Mouse (Mus musculus) intestine, embryonic 15.5 days (tissue): Measurements from ENCODE around the gene Mospd3. TPM values are rescaled to one million over a fixed set of nuclear protein-coding genes. Genes with fewer than 3 reads are reported as not detected.
"Not testable (repeated sequence)": the region's sequence is repeated elsewhere in the genome, so short reads cannot be mapped to it uniquely, and the experiment has no call there.

Source experiments
- ATAC-seq: fragments of 200-750 bp; cut with Nextera tagmentation; 2 replicates; pipeline ENCODE4 v1.8.0; 2017; ENCODE audit warnings: moderate TSS enrichment, moderate library complexity
- H3K27ac ChIP-seq: fragments of 300-500 bp; sonication (generic); 2 replicates; pipeline ENCODE4 v1.5.1; 2015; ENCODE audit warnings: mild to moderate bottlenecking, inconsistent platforms
- H3K27me3 ChIP-seq: fragments of 300-500 bp; sonication (generic); replicated peaks from 2 replicates; pipeline ENCODE4 v1.6.1; 2015; ENCODE audit warnings: inconsistent platforms
- H3K36me3 ChIP-seq: fragments of 300-500 bp; sonication (generic); 2 replicates; pipeline ENCODE4 v1.6.1; 2015; ENCODE audit warnings: inconsistent platforms
- H3K4me1 ChIP-seq: fragments of 300-500 bp; sonication (generic); replicated peaks from 2 replicates; pipeline ENCODE4 v1.6.1; 2015; ENCODE audit warnings: inconsistent platforms
- H3K4me2 ChIP-seq: fragments of 300-500 bp; sonication (generic); replicated peaks from 2 replicates; pipeline ENCODE4 v1.6.1; 2015; ENCODE audit warnings: mild to moderate bottlenecking, inconsistent platforms
- H3K4me3 ChIP-seq: fragments of 300-500 bp; sonication (generic); replicated peaks from 2 replicates; pipeline ENCODE4 v1.5.1; 2015; ENCODE audit warnings: inconsistent platforms
- H3K9ac ChIP-seq: fragments of 300-500 bp; sonication (generic); 2 replicates; pipeline ENCODE4 v1.6.1; 2015; ENCODE audit warnings: inconsistent platforms
- H3K9me3 ChIP-seq: fragments of 300-500 bp; sonication (generic); 2 replicates; pipeline ENCODE4 v1.6.1; 2016; ENCODE audit warnings: inconsistent platforms
- WGBS: fragments of 180-500 bp; shearing (Covaris S2); methylation state at CpG from one replicate; pipeline ENCODE4 v1.1.7; 2015; 5-methylcytosine and 5-hydroxymethylcytosine counted together
- polyA plus RNA-seq: library from polyadenylated mRNA; unstranded; fragments of >200 nt; fragmentation: Nextera tagmentation; extraction: Ambion mirVana; gene quantifications from 2 replicates; pipeline ENCODE4 v1.2.1, GENCODE M21; 2015

The Mospd3 gene
- polyA plus RNA-seq, 1 experiment from 2014 or later: 24.6 TPM

DNA sequence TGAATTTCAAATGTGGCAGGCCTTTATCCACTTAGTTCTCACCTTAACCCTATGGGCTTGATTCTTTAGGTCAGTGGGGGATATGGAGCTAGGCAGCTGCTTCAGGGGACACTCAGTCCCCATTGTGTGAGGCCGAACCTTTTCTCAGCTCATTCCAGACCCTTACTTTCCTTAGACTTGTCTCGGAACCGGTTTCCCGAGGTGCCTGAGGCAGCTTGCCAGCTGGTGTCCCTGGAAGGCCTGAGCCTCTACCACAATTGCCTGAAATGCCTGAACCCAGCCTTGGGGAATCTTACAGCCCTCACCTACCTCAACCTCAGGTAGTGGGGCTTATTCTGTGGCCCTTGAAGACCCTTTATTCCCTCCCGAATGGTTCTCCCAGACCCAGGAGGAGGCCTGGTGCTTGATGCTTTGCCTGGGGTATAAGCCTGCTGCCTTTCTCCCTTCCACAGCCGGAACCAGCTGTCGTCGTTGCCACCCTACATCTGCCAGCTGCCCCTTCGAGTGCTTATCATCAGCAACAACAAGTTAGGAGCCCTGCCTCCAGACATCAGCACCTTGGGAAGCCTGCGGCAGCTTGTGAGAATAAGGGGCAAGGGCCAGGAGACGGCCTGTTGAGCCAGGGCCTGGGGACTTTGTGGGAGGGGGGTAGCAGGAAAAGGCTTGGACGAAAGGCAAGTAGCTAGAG, 32.7 kb upstream of the Mospd3 start:
- Histone ChIP-seq H3K27ac (no peak overlapping the region), H3K4me1 (peaks cover 38% of the 10 kb centered on the region), H3K9ac (no peak overlapping the region), H3K9me3 (no peaks in the 10 kb centered on the region), H3K4me3 (no peak overlapping the region), H3K36me3 (peaks cover 34% of the 10 kb centered on the region), H3K4me2 (no peak overlapping the region), H3K27me3 (no peaks in the 10 kb centered on the region)
- ATAC-seq: no peak
- 77% methylated on average over 12 of the region's 12 CpGs for WGBS

DNA sequence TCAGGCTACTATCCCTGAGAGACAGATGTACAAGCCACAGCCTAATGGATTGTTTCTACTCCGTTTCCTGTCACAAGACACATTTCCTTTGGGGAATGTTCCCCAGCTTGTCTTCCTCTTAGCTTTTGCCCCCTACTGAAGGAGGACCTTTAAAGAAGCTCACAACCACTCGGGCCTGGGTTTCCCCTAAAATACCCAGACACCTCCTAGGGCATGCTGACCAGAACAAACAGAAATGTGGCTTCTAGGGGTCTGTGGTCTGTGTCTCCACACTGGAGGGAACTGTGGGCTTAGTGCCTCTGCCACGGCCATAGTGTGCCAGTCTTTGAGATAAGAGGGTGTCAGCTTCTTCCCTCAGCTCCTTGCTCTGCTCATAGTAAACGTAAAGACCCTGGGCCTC, 30.7 kb upstream of the Mospd3 start:
- Histone ChIP-seq H3K9ac (peak overlapping the region; percentile 35), H3K4me1 (peaks cover 38% of the 10 kb centered on the region), H3K4me3 (peak overlapping the region; percentile 91; the same call in 1 of the 2 replicates), H3K27ac (peak overlapping the region; percentile 99; the same call in 1 of the 2 replicates), H3K36me3 (peaks cover 16% of the 10 kb centered on the region), H3K9me3 (no peaks in the 10 kb centered on the region), H3K27me3 (no peaks in the 10 kb centered on the region), H3K4me2 (peak overlapping the region; percentile 85)
- no peak for ATAC-seq
- 49% methylated on average over 4 of the region's 4 CpGs for WGBS

DNA sequence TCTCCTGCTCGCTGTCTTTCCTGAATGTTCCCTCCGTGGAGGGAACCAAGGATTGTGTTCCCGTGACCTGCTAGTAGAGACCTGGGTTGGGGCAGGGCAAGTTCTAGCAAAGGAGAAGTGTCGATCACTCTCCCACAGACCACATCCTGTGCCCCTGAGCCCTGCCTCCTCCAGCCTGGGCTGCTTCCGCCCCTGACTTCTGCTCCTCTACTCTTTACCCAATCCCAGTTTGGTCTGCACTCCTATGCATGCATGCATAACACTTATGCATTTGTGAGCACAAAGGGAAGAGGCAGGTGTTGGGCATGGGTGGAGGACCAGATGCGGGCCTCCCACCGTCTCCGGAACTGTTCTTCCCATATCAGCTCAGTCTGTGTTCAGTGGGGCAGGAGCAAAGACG, 30.3 kb upstream of the Mospd3 start:
- 53% methylated on average over 9 of the region's 9 CpGs for WGBS
- H3K9me3 ChIP-seq: no peaks in the 10 kb centered on the region
- no peaks in the 10 kb centered on the region for H3K27me3 ChIP-seq
- H3K4me3 ChIP-seq: peak overlapping the region; percentile 91
- peaks cover 12% of the 10 kb centered on the region for H3K36me3 ChIP-seq
- H3K4me2 ChIP-seq: peak overlapping the region; percentile 85
- peak overlapping the region; percentile 84 for H3K9ac ChIP-seq
- ATAC-seq: no peak
- H3K4me1 ChIP-seq: peaks cover 38% of the 10 kb centered on the region
- peak overlapping the region; percentile 99 for H3K27ac ChIP-seq

DNA sequence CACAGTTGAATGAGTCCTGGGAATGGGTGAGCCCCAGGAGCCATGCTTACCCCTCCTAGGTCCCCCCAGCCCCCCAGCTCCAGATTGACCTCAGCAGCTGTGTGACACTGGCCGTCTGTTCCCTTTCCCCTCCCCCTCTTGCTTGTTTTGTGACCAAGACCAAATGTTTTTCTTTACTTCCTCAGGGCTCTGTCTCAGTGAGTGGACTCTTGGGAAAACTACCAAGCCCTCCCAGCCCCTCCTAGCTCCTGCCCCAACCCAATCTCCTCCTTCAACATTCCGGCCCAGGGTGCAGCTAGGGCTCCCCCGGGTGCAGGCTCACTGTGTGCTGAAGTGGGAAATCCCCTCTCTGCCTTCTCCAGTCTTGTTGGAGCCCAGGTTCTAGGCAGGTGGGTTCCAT, 29.7 kb upstream of the Mospd3 start:
- H3K4me3 ChIP-seq: peak overlapping the region; percentile 91
- peak overlapping the region; percentile 84 for H3K9ac ChIP-seq
- peaks cover 38% of the 10 kb centered on the region for H3K4me1 ChIP-seq
- no peaks in the 10 kb centered on the region for H3K27me3 ChIP-seq
- ATAC-seq: no peak
- H3K36me3 ChIP-seq: peaks cover 8% of the 10 kb centered on the region
- peak overlapping the region; percentile 85 for H3K4me2 ChIP-seq
- H3K27ac ChIP-seq: peak overlapping the region; percentile 99
- no peaks in the 10 kb centered on the region for H3K9me3 ChIP-seq
- 10% methylated on average over 3 of the region's 3 CpGs for WGBS

DNA sequence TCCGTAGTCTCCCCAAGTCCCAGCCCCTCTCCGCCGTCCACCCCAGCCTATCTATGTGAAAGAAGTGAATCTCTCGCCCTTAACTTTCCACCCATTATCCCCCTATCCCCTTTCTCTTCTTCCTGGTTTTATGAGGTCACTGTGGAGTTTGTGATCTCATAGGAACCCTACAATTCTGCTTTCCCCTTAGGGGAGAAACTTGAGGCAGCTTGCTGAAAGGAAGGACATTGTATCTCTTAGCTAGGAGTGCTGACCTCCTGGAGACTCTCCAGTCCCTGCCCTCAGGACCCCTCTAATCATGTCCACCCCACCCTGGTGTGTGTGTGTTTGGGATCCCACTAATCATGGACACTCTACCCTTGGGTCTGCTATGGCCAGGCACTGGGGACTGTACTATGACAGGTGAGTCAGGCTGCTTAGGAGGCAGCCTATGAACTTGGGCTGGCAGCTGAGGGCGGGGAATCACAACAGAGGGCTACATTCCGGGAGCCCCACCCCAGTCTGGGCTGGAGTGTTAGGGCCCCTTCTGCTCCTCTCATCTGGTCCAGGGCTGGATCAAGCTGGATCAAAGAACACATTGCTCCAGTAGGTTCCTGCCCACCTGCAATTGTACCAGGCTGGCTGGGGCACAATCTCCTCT, 29.2 kb upstream of the Mospd3 start:
- Histone ChIP-seq H3K9me3 (no peaks in the 10 kb centered on the region), H3K4me1 (peaks cover 38% of the 10 kb centered on the region), H3K27me3 (no peaks in the 10 kb centered on the region), H3K36me3 (peaks cover 7% of the 10 kb centered on the region), H3K4me2 (peak overlapping the region; percentile 85), H3K9ac (peak overlapping the region; percentile 84), H3K27ac (peak overlapping the region; percentile 99), H3K4me3 (peak overlapping the region; percentile 91)
- 18% methylated on average over 6 of the region's 6 CpGs for WGBS
- peak; percentile 50 for ATAC-seq

DNA sequence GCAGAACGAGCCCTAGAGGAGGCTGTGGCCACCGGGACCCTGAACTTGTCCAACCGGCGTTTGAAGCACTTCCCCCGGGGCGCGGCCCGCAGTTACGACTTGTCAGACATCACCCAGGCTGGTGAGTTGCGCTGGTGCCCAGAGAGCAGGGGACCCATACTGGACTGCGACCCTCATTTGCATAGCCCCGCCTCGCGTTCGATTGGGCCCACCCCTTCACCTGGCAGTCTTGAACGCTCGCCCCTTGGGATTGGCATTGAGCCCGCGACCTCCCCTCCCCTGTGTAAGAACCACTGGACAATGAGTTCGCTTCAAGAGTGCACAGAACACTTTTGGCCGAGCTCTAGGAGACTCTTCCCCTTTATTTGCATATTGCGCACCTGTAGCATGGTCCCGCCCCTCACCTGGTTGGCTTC, 28.5 kb upstream of the Mospd3 start:
- ATAC-seq: peak; percentile 57

DNA sequence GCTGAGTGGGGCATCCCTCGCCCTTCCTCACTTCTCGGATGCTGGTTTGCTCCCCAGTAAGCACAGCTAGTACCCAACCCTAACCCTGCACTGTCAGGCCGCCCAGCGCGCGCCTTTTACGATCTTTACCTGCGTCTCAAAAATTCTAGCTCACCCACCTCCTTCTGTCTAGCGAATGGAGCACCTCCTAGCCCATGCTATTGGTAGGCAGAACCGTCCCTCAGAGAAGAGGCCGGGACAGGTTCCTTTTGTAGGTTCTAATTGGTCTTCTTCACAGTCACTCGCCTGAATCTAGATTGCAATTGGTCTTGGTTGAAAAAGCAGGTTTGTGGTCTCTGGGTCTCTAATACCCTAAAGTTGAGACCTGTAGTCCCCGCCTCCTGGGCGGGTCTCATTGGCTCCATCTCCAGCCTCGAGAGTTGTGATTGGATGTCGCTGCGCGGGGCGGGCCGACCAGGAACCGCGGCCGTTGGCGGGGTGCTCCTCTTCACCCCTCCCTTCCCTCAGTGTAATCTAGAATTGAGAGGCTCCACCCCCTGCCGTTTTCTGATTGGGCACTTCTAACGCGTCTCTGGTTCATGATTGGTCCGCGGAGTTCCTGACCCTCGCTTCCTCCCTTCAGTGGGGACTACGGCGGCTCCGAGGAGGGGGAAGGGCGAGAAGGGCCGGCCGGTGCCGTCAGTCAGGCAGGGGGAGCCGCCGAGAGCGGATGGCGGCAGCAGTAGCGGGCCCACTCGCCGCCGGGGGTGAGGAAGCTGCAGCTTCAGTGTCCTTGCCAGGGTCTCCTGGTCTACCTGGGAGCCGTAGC, 27.8 kb upstream of the Mospd3 start, which contains the start of the genes Fbxo24, Lrch4 and Gm20605:
TSS of gene Fbxo24 (minus strand) at position 505 of the 808 bp plus-strand sequence.
TSS of gene Lrch4 (plus strand) at position 624 of the 808 bp plus-strand sequence.
TSS of gene Gm20605 (plus strand) at position 678 of the 808 bp plus-strand sequence.
- peak; percentile 96 for ATAC-seq
- 0% methylated on average over 43 of the region's 46 CpGs for WGBS
- H3K27ac ChIP-seq: peak within 1 kb of the TSS; percentile 99
- H3K36me3 ChIP-seq: peaks cover 2% of the 10 kb centered on the region
- H3K4me3 ChIP-seq: peak within 1 kb of the TSS; percentile 91
- H3K9ac ChIP-seq: peak within 1 kb of the TSS; percentile 84
- no peaks in the 10 kb centered on the region for H3K9me3 ChIP-seq
- peak within 1 kb of the TSS; percentile 85 for H3K4me2 ChIP-seq
- no peaks in the 10 kb centered on the region for H3K27me3 ChIP-seq
- peaks cover 33% of the 10 kb centered on the region for H3K4me1 ChIP-seq

More for the DNA sequence above, 28.5 kb upstream of the Mospd3 start:
- Histone ChIP-seq H3K4me2 (peak overlapping the region; percentile 85), H3K9ac (peak overlapping the region; percentile 84), H3K36me3 (peaks cover 7% of the 10 kb centered on the region), H3K9me3 (no peaks in the 10 kb centered on the region), H3K4me3 (peak overlapping the region; percentile 91), H3K4me1 (peaks cover 38% of the 10 kb centered on the region), H3K27me3 (no peaks in the 10 kb centered on the region), H3K27ac (peak overlapping the region; percentile 99)
- 0% methylated on average over 23 of the region's 23 CpGs for WGBS

DNA sequence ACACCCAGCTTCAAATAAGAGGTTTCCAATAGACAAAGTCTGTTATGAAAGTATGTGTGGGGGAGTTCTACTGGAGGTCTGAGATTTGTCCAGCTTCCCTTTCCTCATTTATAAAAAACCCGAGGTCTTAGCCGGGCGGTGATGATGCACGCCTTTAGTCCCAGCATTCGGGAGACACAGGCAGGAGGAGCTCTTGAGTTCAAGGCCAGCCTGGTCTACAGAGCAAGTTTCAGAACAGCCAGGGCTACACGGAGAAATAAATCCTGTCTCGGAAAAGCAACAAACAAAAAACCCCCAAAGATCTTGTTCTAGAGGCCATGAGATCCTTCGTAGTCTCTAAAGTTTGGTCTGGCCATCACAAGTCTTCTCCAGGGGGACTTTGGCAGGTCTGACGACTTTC, 27.1 kb upstream of the Mospd3 start:
- WGBS: 2% methylated on average over 9 of the region's 9 CpGs
- no peaks in the 10 kb centered on the region for H3K27me3 ChIP-seq
- peak overlapping the region; percentile 59 for H3K9ac ChIP-seq
- peaks cover 31% of the 10 kb centered on the region for H3K4me1 ChIP-seq
- peak overlapping the region; percentile 92 for H3K27ac ChIP-seq
- peak overlapping the region; percentile 83 for H3K4me2 ChIP-seq
- ATAC-seq: no peak
- no peaks in the 10 kb centered on the region for H3K36me3 ChIP-seq
- peak overlapping the region; percentile 91 for H3K4me3 ChIP-seq
- no peaks in the 10 kb centered on the region for H3K9me3 ChIP-seq

DNA sequence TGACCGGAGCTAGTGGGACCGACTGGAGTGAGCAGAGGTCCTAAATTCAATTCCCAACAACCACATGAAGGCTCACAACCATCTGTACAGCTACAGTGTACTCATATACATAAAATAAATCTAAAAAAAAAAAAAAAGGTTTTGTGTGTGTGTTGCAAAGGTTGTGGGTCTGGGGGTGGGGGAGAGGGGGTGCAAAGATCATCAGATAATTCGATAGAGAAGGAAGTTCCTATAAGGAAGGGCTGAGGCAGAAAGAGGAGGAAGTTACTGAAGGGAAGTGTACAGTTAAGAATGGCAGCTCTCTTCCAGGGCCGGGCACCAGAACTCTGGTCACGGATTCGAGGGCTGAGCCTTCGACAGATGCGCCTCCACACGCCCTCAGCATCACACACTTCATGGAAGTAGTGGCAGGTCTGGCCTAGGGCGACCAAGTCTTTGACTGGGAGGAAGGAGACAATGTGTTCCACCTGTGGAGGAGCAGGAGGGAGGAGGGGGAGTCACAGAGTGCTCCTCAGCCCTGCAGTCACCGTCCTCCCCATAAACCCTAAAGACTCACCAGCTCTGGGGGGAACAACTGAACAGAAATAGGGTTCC, 23.2 kb upstream of the Mospd3 start:
- Histone ChIP-seq H3K27ac (no peak overlapping the region), H3K27me3 (no peaks in the 10 kb centered on the region), H3K4me3 (no peak overlapping the region), H3K36me3 (no peaks in the 10 kb centered on the region), H3K9me3 (no peaks in the 10 kb centered on the region), H3K9ac (no peak overlapping the region), H3K4me2 (no peak overlapping the region), H3K4me1 (no peaks in the 10 kb centered on the region; the same call in none of the 2 replicates)
- 80% methylated on average over 11 of the region's 11 CpGs for WGBS
- ATAC-seq: no peak

DNA sequence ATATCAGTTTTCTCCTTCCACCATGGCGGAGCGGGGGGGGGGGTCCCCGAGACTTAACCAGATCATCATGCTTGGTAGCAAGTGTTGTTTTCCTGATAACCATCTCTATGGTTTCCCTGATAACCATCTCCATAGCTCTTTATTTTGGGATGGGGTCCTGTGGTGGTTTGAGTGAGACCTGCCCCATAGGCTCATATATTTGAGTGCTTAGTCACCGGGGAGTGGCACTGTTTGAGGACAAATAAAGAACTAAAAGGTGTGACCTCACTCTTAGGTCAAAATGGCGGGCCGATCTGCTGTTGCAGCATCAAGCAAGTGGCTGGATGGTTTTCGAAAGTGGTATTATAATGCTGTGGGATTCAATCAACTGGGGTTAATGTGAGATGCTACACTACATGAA, 14.5 kb upstream of the Mospd3 start:
- 79% methylated on average over 7 of the region's 7 CpGs for WGBS
- no peaks in the 10 kb centered on the region for H3K36me3 ChIP-seq
- no peaks in the 10 kb centered on the region for H3K27me3 ChIP-seq
- no peak for ATAC-seq
- no peaks in the 10 kb centered on the region for H3K9me3 ChIP-seq
- no peak overlapping the region for H3K4me2 ChIP-seq
- H3K27ac ChIP-seq: no peak overlapping the region
- H3K4me1 ChIP-seq: peaks cover 28% of the 10 kb centered on the region
- no peak overlapping the region for H3K4me3 ChIP-seq
- H3K9ac ChIP-seq: no peak overlapping the region

DNA sequence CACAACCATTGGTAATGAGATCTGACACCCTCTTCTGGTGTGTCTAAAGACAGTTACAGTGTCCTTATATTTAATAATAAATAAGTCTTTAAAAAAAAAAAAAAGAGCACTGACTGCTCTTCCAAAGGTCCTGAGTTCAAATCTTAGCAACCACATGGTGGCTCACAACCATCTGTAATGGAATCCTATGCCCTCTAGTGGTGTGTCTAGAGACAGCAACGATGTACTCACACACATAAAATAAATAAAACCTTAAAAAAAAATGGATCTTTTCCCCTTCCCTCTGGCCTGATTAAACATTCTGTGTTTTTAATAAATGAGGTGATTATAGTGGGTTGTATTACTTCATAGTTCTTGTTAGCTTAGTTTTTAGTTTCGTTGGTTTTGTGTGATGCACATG, 14.1 kb upstream of the Mospd3 start:
- H3K9ac ChIP-seq, ATAC-seq, H3K4me3 ChIP-seq, H3K27me3 ChIP-seq, H3K27ac ChIP-seq, H3K36me3 ChIP-seq, H3K9me3 ChIP-seq, H3K4me2 ChIP-seq: not testable (repeated sequence)
- H3K4me1 ChIP-seq: peaks cover 32% of the 10 kb centered on the region
- 92% methylated on average over 2 of the region's 2 CpGs for WGBS

DNA sequence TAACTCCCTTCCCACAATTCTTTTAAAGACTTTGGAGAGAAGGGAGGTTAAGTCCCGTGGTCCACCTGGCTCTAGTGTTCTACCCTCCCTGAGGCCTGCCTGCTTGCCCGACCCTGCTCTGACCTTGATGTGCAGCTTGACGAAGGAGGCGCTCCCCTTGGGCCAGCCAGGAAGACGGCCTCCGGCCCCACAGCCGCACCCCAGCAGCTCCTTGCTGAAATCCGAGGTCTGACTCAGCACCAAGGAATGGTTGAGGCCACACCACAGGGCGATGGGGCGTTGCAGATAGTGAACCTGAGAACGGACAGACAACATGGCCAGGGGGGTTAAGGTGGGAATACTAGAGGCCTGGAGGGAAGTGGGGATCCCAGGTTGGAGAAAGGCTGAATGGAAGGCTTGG, 12.7 kb upstream of the Mospd3 start, which contains the start of gene Pcolce:
TSS of gene Pcolce (minus strand) at position 235 of the 400 bp plus-strand sequence.
- WGBS: 29% methylated on average over 11 of the region's 11 CpGs
- no peak within 1 kb of the TSS for H3K9ac ChIP-seq
- H3K27ac ChIP-seq: peak within 1 kb of the TSS; percentile 76
- peaks cover 45% of the 10 kb centered on the region for H3K4me1 ChIP-seq
- no peaks in the 10 kb centered on the region for H3K9me3 ChIP-seq
- H3K4me3 ChIP-seq: no peak within 1 kb of the TSS
- peak; percentile 77 for ATAC-seq
- H3K27me3 ChIP-seq: no peaks in the 10 kb centered on the region
- no peak within 1 kb of the TSS; the same call in 1 of the 2 replicates for H3K4me2 ChIP-seq
- no peaks in the 10 kb centered on the region for H3K36me3 ChIP-seq
